Mouse (Mus musculus) hindbrain, embryonic 13.5 days (tissue): Measurements from ENCODE around the gene Arhgap17. TPM values are rescaled to one million over a fixed set of nuclear protein-coding genes. Genes with fewer than 3 reads are reported as not detected.

ENCODE experiments used
- ATAC-seq: fragments of 200-750 bp; cut with Nextera tagmentation; 2 replicates; pipeline ENCODE4 v1.8.0; 2017; ENCODE audit warnings: moderate TSS enrichment; ENCODE audit not compliant: low FRiP score
- H3K27ac ChIP-seq: fragments of 300-500 bp; sonication (generic); 2 replicates; pipeline ENCODE4 v1.5.1; 2015; ENCODE audit warnings: inconsistent platforms, mild to moderate bottlenecking, moderate library complexity
- H3K27me3 ChIP-seq: fragments of 300-500 bp; sonication (generic); 2 replicates; pipeline ENCODE4 v1.6.1; 2015; ENCODE audit warnings: mild to moderate bottlenecking, inconsistent platforms
- H3K36me3 ChIP-seq: fragments of 300-500 bp; sonication (generic); 2 replicates; pipeline ENCODE4 v1.6.1; 2015; ENCODE audit warnings: mild to moderate bottlenecking, inconsistent platforms
- H3K4me1 ChIP-seq: fragments of 300-500 bp; sonication (generic); replicated peaks from 2 replicates; pipeline ENCODE4 v1.6.1; 2015; ENCODE audit warnings: inconsistent platforms
- H3K4me2 ChIP-seq: fragments of 300-500 bp; sonication (generic); 2 replicates; pipeline ENCODE4 v1.6.1; 2015; ENCODE audit warnings: inconsistent platforms, mild to moderate bottlenecking, moderate library complexity
- H3K4me3 ChIP-seq: fragments of 300-500 bp; sonication (generic); 2 replicates; pipeline ENCODE4 v1.5.1; 2015; ENCODE audit warnings: mild to moderate bottlenecking, inconsistent platforms
- H3K9ac ChIP-seq: fragments of 300-500 bp; sonication (generic); 2 replicates; pipeline ENCODE4 v1.6.1; 2015; ENCODE audit warnings: mild to moderate bottlenecking, inconsistent platforms
- H3K9me3 ChIP-seq: fragments of 300-500 bp; sonication (generic); 2 replicates; pipeline ENCODE4 v1.6.1; 2016; ENCODE audit warnings: inconsistent platforms
- WGBS: fragments of 180-500 bp; shearing (Covaris S2); methylation state at CpG from one replicate; pipeline ENCODE4 v1.1.7; 2015; 5-methylcytosine and 5-hydroxymethylcytosine counted together
- polyA plus RNA-seq: library from polyadenylated mRNA; unstranded; fragments of >200 nt; fragmentation: Nextera tagmentation; extraction: Ambion mirVana; gene quantifications from 2 replicates; pipeline ENCODE4 v1.2.1, GENCODE M21; 2015

Arhgap17 gene
- polyA plus RNA-seq, result 13.0 and 13.3 TPM in 2 replicates

DNA sequence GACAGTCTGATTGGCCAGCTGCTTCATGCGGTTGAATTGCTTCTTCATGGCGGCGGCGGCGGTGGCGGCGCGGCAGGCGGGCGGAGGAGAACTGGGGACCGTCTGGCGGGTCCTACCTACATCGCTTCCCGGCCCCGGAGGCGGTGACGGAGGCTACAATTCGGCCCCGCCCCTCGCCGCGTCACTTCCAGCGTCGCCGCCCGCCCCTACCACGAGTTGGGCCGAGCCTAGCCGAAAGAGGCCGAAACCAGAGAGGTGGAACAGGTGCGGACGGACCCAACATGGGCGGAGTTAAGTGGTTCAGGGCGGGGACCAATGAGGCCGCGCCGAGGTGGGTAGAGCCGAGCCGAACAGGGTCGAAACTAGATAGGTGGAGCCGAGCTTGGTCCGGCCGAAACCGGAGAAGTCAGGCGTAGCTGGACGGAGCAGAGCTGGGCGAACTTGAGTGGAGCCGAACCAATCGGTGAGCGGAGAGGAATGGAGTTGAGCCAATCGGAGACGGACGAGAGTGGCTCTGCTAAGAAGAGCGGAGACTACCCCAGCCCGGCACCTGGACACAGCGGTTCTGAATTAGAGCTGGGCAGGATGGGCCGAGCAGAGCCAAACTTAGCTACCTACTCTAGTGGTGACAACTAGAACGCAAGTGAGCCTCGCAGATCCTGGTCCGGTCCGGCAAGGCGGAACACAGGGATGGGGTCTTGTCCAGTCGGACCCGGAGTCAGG is at the start of gene Arhgap17, which contains the start of gene Lcmt1:
Gene Arhgap17 (minus strand): TSS at position 157 of the 723 bp plus-strand sequence.
Gene Lcmt1 (plus strand): TSS at position 26 of the 723 bp plus-strand sequence.
- peak; percentile 98 for ATAC-seq
- Histone ChIP-seq H3K36me3 (no peaks in the 10 kb centered on the region), H3K4me1 (peaks cover 49% of the 10 kb centered on the region), H3K4me2 (peak within 1 kb of the TSS; percentile 91), H3K9ac (peak within 1 kb of the TSS; percentile 90), H3K27ac (peak within 1 kb of the TSS; percentile 90), H3K27me3 (no peaks in the 10 kb centered on the region), H3K9me3 (no peaks in the 10 kb centered on the region), H3K4me3 (peak within 1 kb of the TSS; percentile 80)
- under 1% methylated on average over 64 of the region's 64 CpGs for WGBS

GRCm38 (mm10) chr7:123417661-123418060 is 47.9 kb upstream of the Arhgap17 start:
- Histone ChIP-seq H3K9me3 (no peaks in the 10 kb centered on the region), H3K9ac (no peak overlapping the region), H3K4me3 (no peak overlapping the region), H3K27me3 (no peaks in the 10 kb centered on the region), H3K27ac (no peak overlapping the region), H3K36me3 (peaks cover 77% of the 10 kb centered on the region), H3K4me2 (no peak overlapping the region), H3K4me1 (no peaks in the 10 kb centered on the region)
- WGBS, result 93% methylated on average over 3 of the region's 3 CpGs
- no peak for ATAC-seq

DNA sequence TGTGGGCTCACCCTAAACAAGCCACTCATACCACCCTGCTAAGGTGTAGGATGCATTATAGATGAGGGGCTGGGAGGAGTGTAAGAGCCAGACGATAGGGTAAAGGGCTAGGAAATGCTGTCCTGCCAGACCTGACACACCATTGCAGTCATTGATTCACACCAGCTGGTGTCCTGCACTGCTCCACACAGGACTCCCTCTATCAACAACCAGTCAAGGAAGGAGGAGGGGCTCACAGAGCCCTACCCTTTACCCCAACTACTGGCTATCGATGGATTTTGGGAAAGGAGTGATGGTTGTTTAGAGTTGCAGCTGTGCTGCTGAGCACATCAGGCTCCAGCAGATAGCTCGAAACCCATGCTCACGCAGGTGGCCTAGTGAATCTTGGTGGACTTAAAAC is 47.1 kb upstream of the Arhgap17 start:
- WGBS, result 92% methylated on average over 4 of the region's 4 CpGs
- H3K4me2 ChIP-seq, result no peak overlapping the region
- peaks cover 76% of the 10 kb centered on the region for H3K36me3 ChIP-seq
- no peaks in the 10 kb centered on the region for H3K4me1 ChIP-seq
- no peaks in the 10 kb centered on the region for H3K27me3 ChIP-seq
- no peak overlapping the region for H3K4me3 ChIP-seq
- H3K27ac ChIP-seq, result no peak overlapping the region
- H3K9ac ChIP-seq, result no peak overlapping the region
- H3K9me3 ChIP-seq, result no peaks in the 10 kb centered on the region
- no peak for ATAC-seq

GRCm38 (mm10) chr7:123412143-123412542 is 42.4 kb upstream of the Arhgap17 start:
- Histone ChIP-seq H3K4me1 (no peaks in the 10 kb centered on the region), H3K4me2 (no peak overlapping the region), H3K36me3 (peaks cover 54% of the 10 kb centered on the region), H3K9me3 (no peaks in the 10 kb centered on the region), H3K4me3 (no peak overlapping the region), H3K27ac (no peak overlapping the region), H3K9ac (no peak overlapping the region), H3K27me3 (no peaks in the 10 kb centered on the region)
- 86% methylated on average over 3 of the region's 3 CpGs for WGBS
- ATAC-seq, result no peak

DNA sequence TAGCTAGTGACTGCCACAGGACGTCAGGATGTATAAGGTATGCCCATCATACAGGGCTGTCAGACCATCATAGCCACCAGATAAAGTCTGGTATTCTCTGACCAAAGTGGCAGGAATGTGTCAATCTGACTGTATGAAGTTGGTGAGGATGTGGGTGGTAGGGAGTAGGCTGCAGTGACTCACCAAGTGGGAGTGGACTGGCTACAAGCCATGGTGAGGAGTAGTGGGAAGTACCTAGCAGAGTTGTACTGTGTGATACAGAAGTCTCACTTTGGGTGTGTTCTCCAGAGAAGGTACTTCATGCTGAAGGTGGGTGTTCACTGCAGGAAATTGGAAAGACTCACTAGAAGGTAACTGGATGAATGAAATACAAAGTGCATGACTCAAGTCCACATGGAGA is 41.4 kb upstream of the Arhgap17 start:
- Histone ChIP-seq H3K27me3 (no peaks in the 10 kb centered on the region), H3K9ac (no peak overlapping the region), H3K4me2 (no peak overlapping the region), H3K9me3 (no peaks in the 10 kb centered on the region), H3K4me1 (no peaks in the 10 kb centered on the region), H3K4me3 (no peak overlapping the region), H3K27ac (no peak overlapping the region), H3K36me3 (peaks cover 53% of the 10 kb centered on the region)
- 93% methylated on average over 1 of the region's 1 CpGs for WGBS
- no peak for ATAC-seq

DNA sequence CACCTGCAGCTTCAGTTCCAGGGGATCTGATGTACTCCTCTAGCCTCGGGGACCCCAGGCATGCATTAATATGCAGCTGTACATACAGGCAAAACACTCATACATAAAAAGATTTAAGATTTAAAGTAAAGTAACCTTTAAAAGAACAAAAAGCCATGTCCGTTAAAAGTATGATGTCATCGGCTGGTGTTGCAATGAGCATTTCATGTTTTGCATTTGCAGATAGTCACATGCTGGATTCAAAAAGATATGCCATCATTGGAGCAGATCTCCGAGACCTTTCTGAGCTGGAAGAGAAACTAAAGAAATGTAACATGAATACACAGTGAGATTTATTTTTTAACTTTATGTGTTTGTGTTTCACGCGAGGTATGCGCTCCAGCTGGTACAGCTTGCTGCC is 40.8 kb upstream of the Arhgap17 start:
- Histone ChIP-seq H3K9me3 (no peaks in the 10 kb centered on the region), H3K9ac (no peak overlapping the region), H3K4me3 (no peak overlapping the region), H3K4me1 (no peaks in the 10 kb centered on the region), H3K27me3 (no peaks in the 10 kb centered on the region), H3K36me3 (peaks cover 58% of the 10 kb centered on the region), H3K4me2 (no peak overlapping the region), H3K27ac (no peak overlapping the region)
- ATAC-seq, result no peak
- 94% methylated on average over 7 of the region's 7 CpGs for WGBS

GRCm38 (mm10) chr7:123406988-123407387 is 37.3 kb upstream of the Arhgap17 start:
- ATAC-seq, result no peak
- no peaks in the 10 kb centered on the region for H3K4me1 ChIP-seq
- H3K27ac ChIP-seq, result no peak overlapping the region
- H3K4me3 ChIP-seq, result no peak overlapping the region
- H3K9me3 ChIP-seq, result no peaks in the 10 kb centered on the region
- WGBS, result 85% methylated on average over 4 of the region's 4 CpGs
- no peak overlapping the region for H3K4me2 ChIP-seq
- no peak overlapping the region for H3K9ac ChIP-seq
- peaks cover 60% of the 10 kb centered on the region for H3K36me3 ChIP-seq
- H3K27me3 ChIP-seq, result no peaks in the 10 kb centered on the region

GRCm38 (mm10) chr7:123405619-123406018 is 35.9 kb upstream of the Arhgap17 start:
- Histone ChIP-seq H3K4me2 (no peak overlapping the region), H3K27me3 (no peaks in the 10 kb centered on the region), H3K4me1 (no peaks in the 10 kb centered on the region), H3K27ac (no peak overlapping the region), H3K36me3 (peaks cover 60% of the 10 kb centered on the region), H3K9me3 (no peaks in the 10 kb centered on the region), H3K9ac (no peak overlapping the region), H3K4me3 (no peak overlapping the region)
- ATAC-seq, result no peak
- WGBS, result 92% methylated on average over 3 of the region's 3 CpGs

DNA sequence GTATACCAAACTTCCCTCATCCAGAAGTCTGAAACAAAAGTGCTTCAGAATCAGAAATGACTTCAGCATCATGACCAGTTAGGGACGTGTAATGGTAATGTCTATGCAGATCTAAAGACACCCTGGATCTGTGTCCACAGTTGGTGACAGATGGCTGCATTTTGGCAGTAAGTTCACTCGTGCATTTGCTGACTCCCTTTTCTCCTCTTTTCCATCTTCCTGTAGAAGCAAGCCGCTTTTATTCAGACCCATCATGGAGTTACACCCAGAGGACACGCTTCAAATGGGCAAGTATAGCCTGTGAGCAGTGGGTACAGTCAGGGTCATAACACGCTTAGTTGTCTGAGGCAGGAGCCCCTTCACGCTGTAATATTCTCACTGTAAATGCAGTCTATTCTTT is 34.5 kb upstream of the Arhgap17 start:
- no peak overlapping the region for H3K4me3 ChIP-seq
- WGBS, result 91% methylated on average over 6 of the region's 6 CpGs
- no peak for ATAC-seq
- no peaks in the 10 kb centered on the region for H3K4me1 ChIP-seq
- no peaks in the 10 kb centered on the region for H3K27me3 ChIP-seq
- H3K4me2 ChIP-seq, result no peak overlapping the region
- H3K27ac ChIP-seq, result no peak overlapping the region
- H3K9me3 ChIP-seq, result no peaks in the 10 kb centered on the region
- peaks cover 58% of the 10 kb centered on the region for H3K36me3 ChIP-seq
- no peak overlapping the region for H3K9ac ChIP-seq

- Histone ChIP-seq H3K36me3 (peaks cover 50% of the 10 kb centered on the region), H3K4me2 (no peak overlapping the region), H3K9ac (no peak overlapping the region; the same call in 1 of the 2 replicates), H3K27ac (no peak overlapping the region), H3K27me3 (no peaks in the 10 kb centered on the region), H3K4me3 (no peak overlapping the region), H3K9me3 (no peaks in the 10 kb centered on the region), H3K4me1 (no peaks in the 10 kb centered on the region)
- ATAC-seq, result no peak
- 87% methylated on average over 3 of the region's 3 CpGs for WGBS
Observed at GRCm38 (mm10) chr7:123401121-123401520, 31.4 kb upstream of the Arhgap17 start.

DNA sequence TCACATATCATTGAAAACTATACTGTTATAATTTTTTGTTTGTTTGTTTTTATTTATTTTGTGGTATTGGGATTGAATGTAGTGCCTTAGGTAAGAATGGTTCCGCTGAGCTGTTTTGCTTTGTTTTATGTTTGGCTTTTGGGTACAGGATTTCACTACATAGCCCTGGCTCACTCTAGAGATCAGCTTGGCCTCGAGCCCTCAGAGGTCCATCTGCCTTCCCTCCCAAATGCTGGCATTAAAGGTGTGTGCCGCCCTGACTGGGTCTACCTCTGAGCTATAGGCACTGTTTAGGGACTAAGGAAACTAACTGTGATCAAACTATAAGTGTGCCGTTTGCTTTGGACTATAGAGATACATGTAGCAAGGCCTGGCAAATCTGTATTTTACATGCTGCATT is 29.6 kb upstream of the Arhgap17 start:
- Histone ChIP-seq H3K27me3 (no peaks in the 10 kb centered on the region), H3K27ac (no peak overlapping the region), H3K4me3 (no peak overlapping the region), H3K9ac (no peak overlapping the region), H3K9me3 (no peaks in the 10 kb centered on the region), H3K4me1 (no peaks in the 10 kb centered on the region), H3K36me3 (peaks cover 38% of the 10 kb centered on the region), H3K4me2 (no peak overlapping the region)
- WGBS, result 87% methylated on average over 4 of the region's 4 CpGs
- no peak for ATAC-seq

GRCm38 (mm10) chr7:123398828-123399227 is 29.1 kb upstream of the Arhgap17 start:
- peaks cover 34% of the 10 kb centered on the region for H3K36me3 ChIP-seq
- H3K9me3 ChIP-seq, result no peaks in the 10 kb centered on the region
- no peak overlapping the region for H3K4me3 ChIP-seq
- WGBS, result 30% methylated on average over 7 of the region's 7 CpGs
- ATAC-seq, result 0 out of 2 replicates have a peak, but pooled peaks have one; percentile 7
- H3K27ac ChIP-seq, result no peak overlapping the region
- no peaks in the 10 kb centered on the region for H3K4me1 ChIP-seq
- H3K9ac ChIP-seq, result no peak overlapping the region
- no peak overlapping the region for H3K4me2 ChIP-seq
- H3K27me3 ChIP-seq, result no peaks in the 10 kb centered on the region

GRCm38 (mm10) chr7:123397931-123398330 is 28.2 kb upstream of the Arhgap17 start:
- H3K4me2 ChIP-seq, result no peak overlapping the region
- no peak overlapping the region for H3K4me3 ChIP-seq
- H3K27me3 ChIP-seq, result no peaks in the 10 kb centered on the region
- 93% methylated on average over 8 of the region's 8 CpGs for WGBS
- no peak overlapping the region for H3K27ac ChIP-seq
- no peak for ATAC-seq
- no peaks in the 10 kb centered on the region for H3K4me1 ChIP-seq
- no peak overlapping the region for H3K9ac ChIP-seq
- no peaks in the 10 kb centered on the region for H3K9me3 ChIP-seq
- H3K36me3 ChIP-seq, result peaks cover 37% of the 10 kb centered on the region
